In genomic region chr4:148676961-148677637, GRCm38 (mm10) we compare ENCODE assay signal across 10 mouse cellular contexts. TPM values are rescaled to one million over a fixed set of nuclear protein-coding genes. Genes with fewer than 3 reads are reported as not detected.
A peak's percentile ranks its signal among the peaks of the same experiment; 100 is the strongest.
DNase-seq lines count a peak whose midpoint lies in the region; ATAC-seq lines count a peak whose summit lies in the region.
"Had no signal": no experiment of that assay in that cellular context is flagged by ENCODE, and none has a peak within 500 bp of the region (broad histone marks: within the 10 kb centered on the region; RNA-seq: fewer than 3 reads in every experiment).

No protein-coding gene starts in this region.

- WGBS in heart, embryonic 11.5 days (ENCODE audit: insufficient replicate concordance), result 41% methylated on average over 20 of the region's 20 CpGs
- 19% methylated on average over 20 of the region's 20 CpGs for WGBS in kidney, embryonic 16.5 days

- no peak overlapping the region for H3K4me3 ChIP-seq in heart, embryonic 11.5 days (ENCODE audit: low read depth, low read length)
- no peak overlapping the region for H3K4me3 ChIP-seq in kidney, embryonic 16.5 days (ENCODE audit: low read length)

- H3K9ac ChIP-seq in heart, embryonic 11.5 days (ENCODE audit: low read depth, low read length), result no peak overlapping the region
- H3K9ac ChIP-seq in kidney, embryonic 16.5 days (replicated peaks; ENCODE audit: low read length), result no peak overlapping the region

- intact Hi-C loops in heart, postnatal 36 days (cut with DNase I), result no loop called here

- no peak for DNase-seq in heart, postnatal 36 days
- peak; percentile 73 for DNase-seq in 416B (ENCODE audit: low read depth)
- peak; percentile 46 for DNase-seq in embryo, embryonic 9.5 days (ENCODE audit: extremely low spot score)
- DNase-seq in T-cell, adult 2 months (ENCODE audit: low spot score), result no peak
- no peak for DNase-seq in Muller cell, postnatal 12 days (ENCODE audit: inconsistent ontology term)
- no peak for DNase-seq in B cell, adult 2 months

- no peak overlapping the region for H3K27ac ChIP-seq in heart, embryonic 11.5 days (ENCODE audit: low read depth, low read length)
- peak overlapping the region; percentile 33; the same call in 1 of the 2 replicates for H3K27ac ChIP-seq in kidney, embryonic 16.5 days (ENCODE audit: low read length)

- H3K4me1 ChIP-seq in heart, embryonic 11.5 days (ENCODE audit: control insufficient read depth, insufficient read depth, low read length), result peaks cover 23% of the 10 kb centered on the region
- H3K4me1 ChIP-seq in kidney, embryonic 16.5 days (ENCODE audit: insufficient read depth, low read length), result peaks cover 30% of the 10 kb centered on the region

- H3K27me3 ChIP-seq in heart, embryonic 11.5 days (ENCODE audit: control insufficient read depth, insufficient read depth, low read length), result no peaks in the 10 kb centered on the region
- no peaks in the 10 kb centered on the region for H3K27me3 ChIP-seq in kidney, embryonic 16.5 days (ENCODE audit: insufficient read depth, low read length)

- no peaks in the 10 kb centered on the region for H3K9me3 ChIP-seq in heart, embryonic 11.5 days (replicated peaks; ENCODE audit: control insufficient read depth, low read length)
- no peaks in the 10 kb centered on the region for H3K9me3 ChIP-seq in kidney, embryonic 16.5 days (ENCODE audit: low read length)

- H3K4me2 ChIP-seq in heart, embryonic 11.5 days, result 0 out of 2 replicates have a peak overlapping the region, but pooled peaks have one; percentile 8
- H3K4me2 ChIP-seq in kidney, embryonic 16.5 days (replicated peaks; ENCODE audit: low read depth, low read length), result no peak overlapping the region

- 0 out of 2 replicates have a peak, but pooled peaks have one; percentile 1 for ATAC-seq in heart, embryonic 11.5 days (replicated peaks; ENCODE audit: insufficient number of reproducible peaks, low FRiP score, low TSS enrichment)
- 0 out of 2 replicates have a peak, but pooled peaks have one; percentile 20 for ATAC-seq in kidney, embryonic 16.5 days (ENCODE audit: low FRiP score, low TSS enrichment)

- H3K36me3 ChIP-seq in heart, embryonic 11.5 days (ENCODE audit: control insufficient read depth, insufficient read depth, low read length), result no peaks in the 10 kb centered on the region
- no peaks in the 10 kb centered on the region for H3K36me3 ChIP-seq in kidney, embryonic 16.5 days (ENCODE audit: insufficient read depth, low read length)

RNA-seq across cellular contexts. Expression of gene Gm572, which starts 34.0 kb away (rescaled TPM):
- polyA plus RNA-seq in heart, embryonic 11.5 days (2014; fragmentation: Nextera tagmentation; extraction: Ambion mirVana), result 0.19 and 0.27 TPM in 2 replicates
- 1 to 10 TPM; 3.7 to 5.5 TPM for total RNA-seq in heart, postnatal 36 days (2021)
- not detected in 2 replicates for polyA plus RNA-seq in kidney, embryonic 16.5 days (2015; fragmentation: Nextera tagmentation; extraction: Ambion mirVana)
- total RNA-seq: layer of hippocampus, adult 18-20 months had no signal
- polyA plus RNA-seq: liver, embryonic 16.5 days had no signal

RNA-seq across cellular contexts. Expression of gene Tardbp, which starts 50.3 kb away (rescaled TPM):
- polyA plus RNA-seq in heart, embryonic 11.5 days (2014; fragmentation: Nextera tagmentation; extraction: Ambion mirVana), result 118 and 135 TPM in 2 replicates
- 100 to 1,000 TPM; 123 to 130 TPM for total RNA-seq in heart, postnatal 36 days (2021)
- 337 and 369 TPM in 2 replicates for polyA plus RNA-seq in kidney, embryonic 16.5 days (2015; fragmentation: Nextera tagmentation; extraction: Ambion mirVana)

Comparison
In these comparisons a context has a peak if more than half of its experiments do, and no peak if none do; other contexts are left out.
1. DNase-seq: peak in 416B (single experiment) and embryo, embryonic 9.5 days (single experiment); none in heart, postnatal 36 days (0 of 2), T-cell, adult 2 months (single experiment), Muller cell, postnatal 12 days (single experiment) and B cell, adult 2 months (0 of 2).